Mouse (Mus musculus): ENCODE results near the gene Bcam.

GRCm38 (mm10) chr7:19785874-19786458 lies 15.2 kb upstream of the Bcam start:
- TF ChIP-seq CTCF (IDR thresholded peaks at IDR 0.05; ENCODE audit: borderline replicate concordance, extremely low read depth, insufficient read depth, insufficient read length) (no peak), POLR2A (IDR thresholded peaks at IDR 0.05; ENCODE audit: borderline replicate concordance, extremely low read depth, insufficient read depth, insufficient read length, poor library complexity, severe bottlenecking) (no peak)
